Mouse (Mus musculus): ENCODE measurements around the gene Zfp142. TPM values are rescaled to one million over a fixed set of nuclear protein-coding genes. Genes with fewer than 3 reads are reported as not detected.

The Zfp142 gene
- polyA plus RNA-seq (2015; fragmentation: Nextera tagmentation; extraction: Ambion mirVana), result 1.9 and 2.1 TPM in 2 replicates

GRCm38 (mm10) chr1:74587773-74588445 lies at the start of gene Zfp142, which contains the start of gene Bcs1l:
Zfp142 (minus strand) TSS chr1:74588246.
Bcs1l (plus strand) TSS chr1:74588289.
- peak; percentile 99 for DNase-seq (ENCODE audit: low spot score)
- Histone ChIP-seq H3K9ac (ENCODE audit: low read length) (peak within 1 kb of the TSS; percentile 73), H3K4me1 (replicated peaks; ENCODE audit: control insufficient read depth, insufficient read depth) (no peaks in the 10 kb centered on the region), H3K9me3 (ENCODE audit: control insufficient read depth, low read length) (no peaks in the 10 kb centered on the region), H3K27ac (replicated peaks) (peak within 1 kb of the TSS; percentile 82), H3K27me3 (ENCODE audit: control insufficient read depth, insufficient read depth, low read length) (no peaks in the 10 kb centered on the region), H3K36me3 (ENCODE audit: control insufficient read depth, insufficient read depth, low read length) (peaks cover 4% of the 10 kb centered on the region; the same call in 1 of the 2 replicates), H3K4me2 (replicated peaks; ENCODE audit: low read depth) (peak within 1 kb of the TSS; percentile 81), H3K4me3 (ENCODE audit: low read depth, low read length) (peak within 1 kb of the TSS; percentile 75)
- WGBS, result under 1% methylated on average over 42 of the region's 48 CpGs
- ATAC-seq (ENCODE audit: low FRiP score, low TSS enrichment), result peak; percentile 99
- TF ChIP-seq CTCF (IDR thresholded peaks at IDR 0.05; ENCODE audit: low read depth) (peak; percentile 11; the same call in 1 of the 2 replicates), EP300 (optimal IDR thresholded peaks at IDR 0.05) (peak; percentile 43)

DNA sequence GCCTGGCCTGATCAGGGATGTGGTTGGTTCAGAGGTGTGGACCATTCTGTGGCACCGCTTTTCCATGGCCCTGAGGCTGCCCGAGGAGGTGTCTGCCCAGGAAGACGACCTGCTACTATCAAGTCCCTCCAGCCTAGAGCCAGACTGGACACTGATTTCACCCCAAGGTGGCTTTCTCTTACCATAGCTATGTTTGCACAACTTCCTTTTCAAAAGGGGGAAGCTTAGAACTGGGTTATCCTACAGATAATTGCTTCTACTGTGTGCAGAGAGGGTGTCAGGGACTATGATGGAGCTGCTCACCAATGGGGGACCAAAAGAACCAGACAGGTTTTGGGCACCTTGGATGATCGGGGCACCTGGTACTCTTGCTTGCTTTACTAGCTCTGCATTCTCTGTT lies 44.7 kb upstream of the Zfp142 start:
- ATAC-seq (ENCODE audit: low FRiP score, low TSS enrichment) (no peak), DNase-seq (ENCODE audit: low spot score) (no peak)
- Histone ChIP-seq H3K36me3 (ENCODE audit: control insufficient read depth, insufficient read depth, low read length) (no peaks in the 10 kb centered on the region), H3K4me1 (replicated peaks; ENCODE audit: control insufficient read depth, insufficient read depth) (no peaks in the 10 kb centered on the region), H3K9me3 (ENCODE audit: control insufficient read depth, low read length) (no peaks in the 10 kb centered on the region), H3K4me3 (ENCODE audit: low read depth, low read length) (no peak overlapping the region), H3K27ac (replicated peaks) (no peak overlapping the region), H3K4me2 (replicated peaks; ENCODE audit: low read depth) (no peak overlapping the region), H3K27me3 (ENCODE audit: control insufficient read depth, insufficient read depth, low read length) (no peaks in the 10 kb centered on the region), H3K9ac (ENCODE audit: low read length) (no peak overlapping the region)
- TF ChIP-seq CTCF (IDR thresholded peaks at IDR 0.05; ENCODE audit: low read depth), result no peak
- TF ChIP-seq EP300 (optimal IDR thresholded peaks at IDR 0.05), result no peak
- WGBS, result 78% methylated on average over 4 of the region's 4 CpGs

GRCm38 (mm10) chr1:74628001-74628400 lies 40.0 kb upstream of the Zfp142 start:
- Histone ChIP-seq H3K27ac (replicated peaks) (no peak overlapping the region), H3K4me2 (replicated peaks; ENCODE audit: low read depth) (no peak overlapping the region), H3K4me1 (replicated peaks; ENCODE audit: control insufficient read depth, insufficient read depth) (no peaks in the 10 kb centered on the region), H3K36me3 (ENCODE audit: control insufficient read depth, insufficient read depth, low read length) (no peaks in the 10 kb centered on the region), H3K27me3 (ENCODE audit: control insufficient read depth, insufficient read depth, low read length) (no peaks in the 10 kb centered on the region), H3K4me3 (ENCODE audit: low read depth, low read length) (no peak overlapping the region), H3K9me3 (ENCODE audit: control insufficient read depth, low read length) (no peaks in the 10 kb centered on the region), H3K9ac (ENCODE audit: low read length) (no peak overlapping the region)
- 46% methylated on average over 7 of the region's 7 CpGs for WGBS
- DNase-seq (ENCODE audit: low spot score) (no peak), ATAC-seq (ENCODE audit: low FRiP score, low TSS enrichment) (no peak)
- TF ChIP-seq CTCF (IDR thresholded peaks at IDR 0.05; ENCODE audit: low read depth) (no peak), EP300 (optimal IDR thresholded peaks at IDR 0.05) (no peak)

GRCm38 (mm10) chr1:74626076-74626475 lies 38.0 kb upstream of the Zfp142 start:
- no peak overlapping the region for H3K9ac ChIP-seq (ENCODE audit: low read length)
- WGBS, result 65% methylated on average over 4 of the region's 4 CpGs
- no peak overlapping the region for H3K27ac ChIP-seq (replicated peaks)
- no peak overlapping the region for H3K4me3 ChIP-seq (ENCODE audit: low read depth, low read length)
- TF ChIP-seq EP300 (optimal IDR thresholded peaks at IDR 0.05), result no peak
- TF ChIP-seq CTCF (IDR thresholded peaks at IDR 0.05; ENCODE audit: low read depth), result no peak
- H3K27me3 ChIP-seq (ENCODE audit: control insufficient read depth, insufficient read depth, low read length), result no peaks in the 10 kb centered on the region
- no peak for ATAC-seq (ENCODE audit: low FRiP score, low TSS enrichment)
- no peaks in the 10 kb centered on the region for H3K9me3 ChIP-seq (ENCODE audit: control insufficient read depth, low read length)
- H3K4me2 ChIP-seq (replicated peaks; ENCODE audit: low read depth), result no peak overlapping the region
- H3K36me3 ChIP-seq (ENCODE audit: control insufficient read depth, insufficient read depth, low read length), result no peaks in the 10 kb centered on the region
- DNase-seq (ENCODE audit: low spot score), result no peak
- H3K4me1 ChIP-seq (replicated peaks; ENCODE audit: control insufficient read depth, insufficient read depth), result no peaks in the 10 kb centered on the region

DNA sequence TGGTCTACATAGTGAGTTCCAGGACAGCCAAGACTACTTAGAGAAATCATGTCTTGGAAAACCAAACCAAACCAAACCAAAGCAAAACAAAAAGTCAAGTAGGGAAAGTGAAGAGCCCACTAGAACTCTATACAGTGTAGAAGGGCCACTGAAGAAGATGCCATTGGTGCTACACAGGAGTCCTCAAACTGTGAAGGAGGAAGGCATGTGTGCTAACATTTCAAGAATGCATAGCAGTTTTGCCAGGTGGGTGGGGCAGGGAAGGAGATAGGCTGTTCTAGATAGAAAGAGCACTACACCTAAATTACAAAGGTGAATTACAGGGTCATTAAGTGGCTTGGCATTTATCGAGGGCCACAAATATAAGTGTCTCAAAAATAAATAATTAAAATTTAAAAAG lies 36.1 kb upstream of the Zfp142 start:
- no peak overlapping the region for H3K27ac ChIP-seq (replicated peaks)
- no peak overlapping the region for H3K4me3 ChIP-seq (ENCODE audit: low read depth, low read length)
- H3K36me3 ChIP-seq (ENCODE audit: control insufficient read depth, insufficient read depth, low read length), result no peaks in the 10 kb centered on the region
- ATAC-seq (ENCODE audit: low FRiP score, low TSS enrichment), result no peak
- no peak overlapping the region for H3K4me2 ChIP-seq (replicated peaks; ENCODE audit: low read depth)
- no peak for DNase-seq (ENCODE audit: low spot score)
- no peaks in the 10 kb centered on the region for H3K9me3 ChIP-seq (ENCODE audit: control insufficient read depth, low read length)
- no peak overlapping the region for H3K9ac ChIP-seq (ENCODE audit: low read length)
- no peaks in the 10 kb centered on the region for H3K4me1 ChIP-seq (replicated peaks; ENCODE audit: control insufficient read depth, insufficient read depth)
- TF ChIP-seq EP300 (optimal IDR thresholded peaks at IDR 0.05) (no peak), CTCF (IDR thresholded peaks at IDR 0.05; ENCODE audit: low read depth) (no peak)
- H3K27me3 ChIP-seq (ENCODE audit: control insufficient read depth, insufficient read depth, low read length), result no peaks in the 10 kb centered on the region
- WGBS, result 76% methylated on average over 1 of the region's 1 CpGs

DNA sequence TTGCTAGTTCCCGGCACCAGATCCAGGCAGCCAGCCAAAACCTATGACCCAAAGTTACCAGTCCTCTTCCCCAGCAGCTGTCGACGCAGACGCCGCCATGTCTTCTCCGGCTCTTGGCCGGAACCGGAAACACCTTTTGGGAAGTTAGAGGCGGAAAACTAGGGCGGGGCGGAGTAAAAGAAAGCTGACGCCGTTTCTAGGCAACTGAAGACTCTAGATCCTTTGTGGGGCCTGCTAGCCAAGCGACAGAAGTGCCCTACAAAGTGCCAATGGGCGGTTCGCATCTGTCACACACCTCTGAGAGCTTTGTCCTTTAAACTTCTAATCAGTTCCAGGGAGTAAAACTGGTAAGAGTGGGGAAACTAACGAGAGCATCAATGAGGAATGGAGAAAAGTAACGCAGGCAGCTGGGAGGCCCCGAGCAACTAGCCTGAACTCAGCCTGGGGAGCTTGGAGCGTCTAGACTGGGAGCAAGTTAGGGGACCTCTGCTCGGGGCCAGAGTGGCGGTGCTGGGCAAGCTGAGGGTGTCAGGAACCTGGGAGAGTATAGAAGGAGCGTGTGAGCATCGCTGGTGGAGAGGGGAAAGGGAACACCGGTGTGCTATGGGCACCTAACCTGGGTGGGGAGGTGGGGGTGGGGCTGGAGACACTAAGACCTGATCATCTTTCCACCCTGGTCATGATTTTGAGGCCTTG lies 13.4 kb upstream of the Zfp142 start, which contains the start of the genes Rnf25 and Stk36:
Gene Rnf25, minus strand, starts transcription at position 131 of the 696 bp plus-strand sequence.
Gene Stk36, plus strand, starts transcription at position 179 of the 696 bp plus-strand sequence.
- WGBS, result 8% methylated on average over 25 of the region's 25 CpGs
- ATAC-seq (ENCODE audit: low FRiP score, low TSS enrichment), result peak; percentile 84
- H3K27ac ChIP-seq (replicated peaks), result peak within 1 kb of the TSS; percentile 74

More for the DNA sequence above, 13.4 kb upstream of the Zfp142 start, which contains the start of the genes Rnf25 and Stk36:
- Histone ChIP-seq H3K9me3 (ENCODE audit: control insufficient read depth, low read length) (no peaks in the 10 kb centered on the region), H3K36me3 (ENCODE audit: control insufficient read depth, insufficient read depth, low read length) (peaks cover 6% of the 10 kb centered on the region), H3K4me2 (replicated peaks; ENCODE audit: low read depth) (peak within 1 kb of the TSS; percentile 84), H3K4me3 (ENCODE audit: low read depth, low read length) (peak within 1 kb of the TSS; percentile 61), H3K27me3 (ENCODE audit: control insufficient read depth, insufficient read depth, low read length) (no peaks in the 10 kb centered on the region), H3K9ac (ENCODE audit: low read length) (peak within 1 kb of the TSS; percentile 81), H3K4me1 (replicated peaks; ENCODE audit: control insufficient read depth, insufficient read depth) (no peaks in the 10 kb centered on the region; the same call in 1 of the 2 replicates)
- peak; percentile 87 for DNase-seq (ENCODE audit: low spot score)
- TF ChIP-seq CTCF (IDR thresholded peaks at IDR 0.05; ENCODE audit: low read depth) (no peak), EP300 (optimal IDR thresholded peaks at IDR 0.05) (no peak)
